Mouse (Mus musculus): ENCODE measurements around the gene Stxbp2. TPM values are rescaled to one million over a fixed set of nuclear protein-coding genes. Genes with fewer than 3 reads are reported as not detected.
A peak's percentile ranks its signal among the peaks of the same experiment; 100 is the strongest.
"Not testable (repeated sequence)": the region's sequence is repeated elsewhere in the genome, so short reads cannot be mapped to it uniquely, and the experiment has no call there.

Stxbp2 gene
- total RNA-seq (2014; rRNA removed) (33.6 and 37.5 TPM in 2 replicates), polyA plus RNA-seq (2012; rRNA removed) (54.0 and 78.2 TPM in 2 replicates)

GRCm38 (mm10) chr8:3630647-3631477, at the start of gene Stxbp2:
Stxbp2 (plus strand) TSS chr8:3630955.
- Histone ChIP-seq H3K27ac (replicated peaks; ENCODE audit: insufficient read depth, low read depth, low read length) (no peak within 1 kb of the TSS), H3K79me2 (ENCODE audit: control insufficient read depth, insufficient read depth, low read length) (no peaks in the 10 kb centered on the region; the same call in 1 of the 2 replicates), H3K27me3 (ENCODE audit: control insufficient read depth, insufficient read depth, low read length) (no peaks in the 10 kb centered on the region), H3K9ac (ENCODE audit: low read depth, low read length) (peak within 1 kb of the TSS; percentile 66), H3K4me1 (ENCODE audit: control insufficient read depth, insufficient read depth, low read length) (peaks cover 4% of the 10 kb centered on the region), H3K4me3 (ENCODE audit: insufficient read depth, low read depth, low read length) (peak within 1 kb of the TSS; percentile 73), H3K36me3 (ENCODE audit: control insufficient read depth, insufficient read depth, low read length) (peaks cover 3% of the 10 kb centered on the region)
- peak; percentile 64 for DNase-seq (ENCODE audit: extremely low read depth, low read depth, low spot score)
- WGBS: 4% methylated on average over 47 of the region's 47 CpGs
- TF ChIP-seq CTCF (IDR thresholded peaks at IDR 0.05; ENCODE audit: low read depth, low read length): no peak
- TF ChIP-seq POLR2A (IDR thresholded peaks at IDR 0.05; ENCODE audit: extremely low read depth, insufficient read depth, low read length): 0 out of 2 replicates have a peak, but pooled peaks have one; percentile 24

GRCm38 (mm10) chr8:3581961-3582360, 48.8 kb upstream of the Stxbp2 start:
- WGBS: 80% methylated on average over 3 of the region's 3 CpGs
- not testable (repeated sequence) for H3K9ac ChIP-seq (ENCODE audit: low read depth, low read length)

GRCm38 (mm10) chr8:3586452-3586851, 44.3 kb upstream of the Stxbp2 start:
- H3K9ac ChIP-seq (ENCODE audit: low read depth, low read length): no peak overlapping the region
- no peaks in the 10 kb centered on the region for H3K27me3 ChIP-seq (ENCODE audit: control insufficient read depth, insufficient read depth, low read length)
- WGBS: 85% methylated on average over 2 of the region's 2 CpGs
- no peak overlapping the region for H3K4me3 ChIP-seq (ENCODE audit: insufficient read depth, low read depth, low read length)
- DNase-seq (ENCODE audit: extremely low read depth, low read depth, low spot score): no peak
- TF ChIP-seq CTCF (IDR thresholded peaks at IDR 0.05; ENCODE audit: low read depth, low read length) (no peak), POLR2A (IDR thresholded peaks at IDR 0.05; ENCODE audit: extremely low read depth, insufficient read depth, low read length) (no peak)
- no peaks in the 10 kb centered on the region for H3K36me3 ChIP-seq (ENCODE audit: control insufficient read depth, insufficient read depth, low read length)
- no peak overlapping the region for H3K27ac ChIP-seq (replicated peaks; ENCODE audit: insufficient read depth, low read depth, low read length)
- peaks cover 12% of the 10 kb centered on the region; the same call in 1 of the 2 replicates for H3K79me2 ChIP-seq (ENCODE audit: control insufficient read depth, insufficient read depth, low read length)
- peaks cover 3% of the 10 kb centered on the region; the same call in 1 of the 2 replicates for H3K4me1 ChIP-seq (ENCODE audit: control insufficient read depth, insufficient read depth, low read length)

More at GRCm38 (mm10) chr8:3581961-3582360, 48.8 kb upstream of the Stxbp2 start:
- not testable (repeated sequence) for H3K4me3 ChIP-seq (ENCODE audit: insufficient read depth, low read depth, low read length); H3K27me3 ChIP-seq (ENCODE audit: control insufficient read depth, insufficient read depth, low read length); DNase-seq (ENCODE audit: extremely low read depth, low read depth, low spot score); H3K4me1 ChIP-seq (ENCODE audit: control insufficient read depth, insufficient read depth, low read length); H3K27ac ChIP-seq (replicated peaks; ENCODE audit: insufficient read depth, low read depth, low read length); H3K79me2 ChIP-seq (ENCODE audit: control insufficient read depth, insufficient read depth, low read length); H3K36me3 ChIP-seq (ENCODE audit: control insufficient read depth, insufficient read depth, low read length)

GRCm38 (mm10) chr8:3586993-3587390, 43.8 kb upstream of the Stxbp2 start, which contains the start of gene Camsap3:
Camsap3 (plus strand) TSS chr8:3587293.
- no peak for DNase-seq (ENCODE audit: extremely low read depth, low read depth, low spot score)
- H3K79me2 ChIP-seq (ENCODE audit: control insufficient read depth, insufficient read depth, low read length): peaks cover 12% of the 10 kb centered on the region; the same call in 1 of the 2 replicates
- no peaks in the 10 kb centered on the region for H3K27me3 ChIP-seq (ENCODE audit: control insufficient read depth, insufficient read depth, low read length)
- 15% methylated on average over 7 of the region's 7 CpGs for WGBS
- H3K9ac ChIP-seq (ENCODE audit: low read depth, low read length): peak within 1 kb of the TSS; percentile 91
- H3K4me1 ChIP-seq (ENCODE audit: control insufficient read depth, insufficient read depth, low read length): peaks cover 5% of the 10 kb centered on the region; the same call in 1 of the 2 replicates
- TF ChIP-seq POLR2A (IDR thresholded peaks at IDR 0.05; ENCODE audit: extremely low read depth, insufficient read depth, low read length): no peak
- TF ChIP-seq CTCF (IDR thresholded peaks at IDR 0.05; ENCODE audit: low read depth, low read length): no peak
- peak within 1 kb of the TSS; percentile 91 for H3K4me3 ChIP-seq (ENCODE audit: insufficient read depth, low read depth, low read length)
- no peaks in the 10 kb centered on the region for H3K36me3 ChIP-seq (ENCODE audit: control insufficient read depth, insufficient read depth, low read length)
- H3K27ac ChIP-seq (replicated peaks; ENCODE audit: insufficient read depth, low read depth, low read length): peak within 1 kb of the TSS; percentile 71

- WGBS: 1% methylated on average over 73 of the region's 77 CpGs
- no peaks in the 10 kb centered on the region for H3K36me3 ChIP-seq (ENCODE audit: control insufficient read depth, insufficient read depth, low read length)
- H3K9ac ChIP-seq (ENCODE audit: low read depth, low read length): peak overlapping the region; percentile 91
- H3K79me2 ChIP-seq (ENCODE audit: control insufficient read depth, insufficient read depth, low read length): peaks cover 16% of the 10 kb centered on the region
- H3K4me1 ChIP-seq (ENCODE audit: control insufficient read depth, insufficient read depth, low read length): peaks cover 5% of the 10 kb centered on the region; the same call in 1 of the 2 replicates
- TF ChIP-seq POLR2A (IDR thresholded peaks at IDR 0.05; ENCODE audit: extremely low read depth, insufficient read depth, low read length): peak; percentile 88; the same call in 1 of the 2 replicates
- TF ChIP-seq CTCF (IDR thresholded peaks at IDR 0.05; ENCODE audit: low read depth, low read length): no peak
- peak; percentile 48 for DNase-seq (ENCODE audit: extremely low read depth, low read depth, low spot score)
- peak overlapping the region; percentile 91 for H3K4me3 ChIP-seq (ENCODE audit: insufficient read depth, low read depth, low read length)
- no peaks in the 10 kb centered on the region for H3K27me3 ChIP-seq (ENCODE audit: control insufficient read depth, insufficient read depth, low read length)
- H3K27ac ChIP-seq (replicated peaks; ENCODE audit: insufficient read depth, low read depth, low read length): peak overlapping the region; percentile 71
Measured at GRCm38 (mm10) chr8:3587391-3588257, 43.1 kb upstream of the Stxbp2 start.

Data from liver, adult 2 months (tissue).